Mouse (Mus musculus): Measurements from ENCODE around the gene Cort.

DNA sequence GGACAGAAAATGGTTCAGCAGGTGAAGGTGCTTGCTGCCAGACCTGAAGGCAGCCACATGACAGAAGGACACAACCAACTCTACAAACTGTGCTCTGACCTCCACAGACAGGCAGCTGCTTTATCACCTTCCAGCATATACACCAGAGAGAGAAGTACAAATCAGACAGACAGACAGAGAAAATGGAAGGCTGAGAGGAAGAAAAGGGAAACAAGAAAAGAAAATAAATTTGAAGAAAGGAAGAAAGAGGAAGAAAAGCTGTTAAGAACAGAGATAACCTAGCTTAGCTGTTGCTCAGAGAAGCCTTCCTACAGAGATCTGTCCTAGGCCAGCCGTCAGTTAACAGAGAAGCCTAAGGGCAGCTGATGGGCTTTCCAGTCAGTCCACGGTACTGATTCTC is 32.6 kb upstream of the Cort start:
- TF ChIP-seq CTCF (IDR thresholded peaks at IDR 0.05; ENCODE audit: low read depth) (no peak), EP300 (IDR thresholded peaks at IDR 0.05; ENCODE audit: low read depth) (no peak)

Measured in liver, embryonic 14.5 days (tissue).